Mouse (Mus musculus) erythroblast, embryonic 14.5 days (primary cell): ENCODE measurements around the gene Prps2.

ENCODE experiments used
- GATA1 ChIP-seq: IDR thresholded peaks from 2 replicates; pipeline ENCODE4 v1.6.1; 2012; ENCODE audit warnings: low read length, inconsistent platforms, mixed read lengths
- TAL1 ChIP-seq: IDR thresholded peaks from 3 replicates; pipeline ENCODE4 v1.6.1; 2012; ENCODE audit warnings: low read length, inconsistent platforms, mixed read lengths

DNA sequence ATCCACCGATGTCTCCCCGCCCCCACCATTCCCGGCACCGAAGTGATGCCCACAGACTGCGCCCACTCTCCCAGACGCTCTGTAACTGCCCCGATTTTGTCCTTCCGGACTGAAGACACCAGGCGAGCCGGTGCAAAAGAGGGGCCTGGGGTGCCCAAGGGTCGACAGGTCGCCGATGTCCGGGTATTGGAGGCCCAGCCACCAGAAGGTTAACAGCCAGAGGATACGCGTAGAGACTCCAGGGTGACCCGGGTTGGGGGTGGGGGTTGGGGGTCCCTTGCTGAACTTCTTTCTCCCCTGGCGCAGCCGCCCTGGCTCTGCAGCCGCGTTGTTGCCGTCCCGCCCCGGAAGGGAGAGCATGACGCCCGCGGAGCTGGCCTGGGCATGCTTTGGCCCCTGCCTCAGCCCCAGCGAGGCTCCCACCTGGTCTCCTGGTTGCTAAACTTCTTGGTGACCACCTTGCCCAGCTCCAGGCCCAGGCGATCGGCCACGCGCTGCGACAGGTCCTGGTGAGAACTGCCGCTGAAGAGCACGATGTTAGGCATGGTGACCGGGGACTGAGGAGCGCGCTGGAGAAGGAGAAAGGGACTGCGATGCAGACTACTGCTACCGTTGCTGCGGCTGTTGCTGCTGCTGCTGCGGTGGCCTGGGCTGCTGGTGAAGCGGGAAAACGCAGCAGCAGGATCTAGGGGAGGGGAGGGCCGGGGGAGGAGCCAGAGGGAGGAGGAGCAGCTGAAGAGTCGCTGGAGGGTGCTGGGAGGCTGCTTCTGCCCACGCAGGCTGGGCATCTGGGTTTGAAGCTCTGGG, at the start of gene Prps2:
- TF ChIP-seq GATA1, result no peak
- no peak for TF ChIP-seq TAL1
